Mouse (Mus musculus): ENCODE results near the gene Ccrl2. TPM values are rescaled to one million over a fixed set of nuclear protein-coding genes. Genes with fewer than 3 reads are reported as not detected.
A peak's percentile ranks its signal among the peaks of the same experiment; 100 is the strongest.

Ccrl2 gene
- total RNA-seq (2021), result 1 to 10 TPM in 1 of 2 experiments, under 1 TPM in 1; 0.89 to 1.0 TPM

DNA sequence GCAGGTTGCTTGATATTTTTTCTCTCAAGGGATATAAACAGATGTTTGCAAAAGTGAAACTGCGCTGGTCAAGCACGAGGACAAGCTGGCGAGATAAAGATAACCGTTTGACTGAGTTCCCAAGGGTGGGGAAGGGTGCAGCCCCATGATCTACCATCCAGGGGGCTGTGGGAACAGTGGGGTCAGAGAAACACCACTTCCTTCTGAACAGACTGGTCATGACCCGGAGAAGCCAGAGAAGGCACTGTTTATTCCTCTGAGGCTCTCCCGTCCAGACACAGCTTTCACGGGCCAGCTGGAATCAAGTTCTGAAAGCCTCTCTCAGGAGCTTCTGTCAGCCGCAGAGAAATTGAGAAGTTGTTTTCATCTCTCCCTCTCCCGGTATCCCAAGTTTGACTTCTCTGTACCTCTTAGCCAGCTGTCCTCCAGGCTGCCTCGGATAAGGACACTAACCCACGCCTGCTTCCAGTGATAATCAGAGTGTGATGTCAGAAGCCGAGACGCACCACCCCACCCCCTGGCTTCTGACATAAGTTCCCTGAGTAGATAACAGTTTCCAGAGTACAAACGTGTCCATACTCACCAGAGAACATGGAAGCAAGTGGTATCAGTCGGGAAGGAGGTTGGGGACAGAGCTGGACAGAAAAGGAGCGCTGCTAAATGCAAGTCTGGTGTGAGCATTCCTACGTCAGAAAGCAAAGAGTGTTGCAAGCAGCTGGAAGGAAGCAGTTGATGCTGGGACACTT, at the start of gene Ccrl2:
Ccrl2 (minus strand) TSS at position 722 of the 746 bp plus-strand sequence.
- no peak for DNase-seq (ENCODE audit: extremely low spot score in 1 of 2, low spot score in 1 of 2)

DNA sequence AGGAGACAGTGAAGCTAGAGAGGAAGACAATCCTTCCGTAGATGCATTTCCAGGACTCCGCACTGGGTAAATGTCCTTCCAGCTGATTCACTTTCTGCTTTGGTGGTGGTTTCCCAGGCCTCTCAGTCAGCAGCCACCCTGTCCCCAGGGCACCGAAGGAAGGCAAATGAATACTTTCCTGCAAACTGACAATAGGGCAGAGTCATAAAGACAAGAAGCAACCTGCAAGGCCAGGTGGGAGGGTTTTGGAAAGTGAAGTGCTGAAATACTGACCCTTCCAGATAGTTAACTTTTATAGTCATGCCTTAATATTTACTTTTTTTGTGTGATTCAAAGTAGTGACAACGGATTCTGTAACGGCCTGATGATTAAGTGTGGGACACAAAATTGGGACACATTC, 46.6 kb upstream of the Ccrl2 start:
- no peak for DNase-seq (ENCODE audit: extremely low spot score in 1 of 2, low spot score in 1 of 2)

DNA sequence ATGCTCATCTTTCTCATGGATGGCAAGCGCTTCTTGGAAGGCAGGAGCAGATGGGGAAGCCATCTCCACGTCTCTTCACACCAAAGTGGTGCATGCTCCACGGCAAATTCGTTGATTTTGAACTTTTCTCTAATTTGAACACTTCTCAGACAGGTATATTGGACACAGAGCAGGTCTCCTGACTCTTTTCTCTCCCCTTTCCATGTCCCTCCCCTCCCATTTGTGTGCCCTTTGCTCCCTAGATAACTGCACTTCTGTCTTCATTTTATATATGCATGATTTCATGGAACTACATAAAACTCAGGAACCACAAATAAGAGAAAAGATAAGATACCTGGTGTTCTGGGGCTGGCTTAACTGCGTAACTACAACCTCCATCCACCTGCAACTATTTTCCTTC, 46.0 kb upstream of the Ccrl2 start:
- no peak for DNase-seq (ENCODE audit: extremely low spot score in 1 of 2, low spot score in 1 of 2)

DNA sequence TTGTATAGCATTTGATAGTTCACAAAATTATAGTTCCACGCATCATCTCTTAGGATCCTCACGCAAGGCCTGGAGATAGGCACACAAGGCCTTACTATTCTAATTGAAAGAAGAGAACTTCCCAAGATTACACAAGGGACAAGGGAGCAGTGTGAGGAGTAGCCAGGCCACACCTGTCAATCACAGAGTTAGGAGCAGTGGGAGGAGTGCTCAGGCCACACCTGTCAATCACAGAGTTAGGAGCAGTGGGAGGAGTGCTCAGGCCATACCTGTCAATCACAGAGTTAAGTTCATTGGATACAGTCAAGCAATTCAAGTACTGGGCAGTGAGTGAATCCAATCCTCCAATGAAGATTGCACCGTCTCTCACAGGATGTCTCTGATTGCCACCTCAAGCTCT, 43.1 kb upstream of the Ccrl2 start:
- DNase-seq (ENCODE audit: extremely low spot score in 1 of 2, low spot score in 1 of 2), result no peak

DNA sequence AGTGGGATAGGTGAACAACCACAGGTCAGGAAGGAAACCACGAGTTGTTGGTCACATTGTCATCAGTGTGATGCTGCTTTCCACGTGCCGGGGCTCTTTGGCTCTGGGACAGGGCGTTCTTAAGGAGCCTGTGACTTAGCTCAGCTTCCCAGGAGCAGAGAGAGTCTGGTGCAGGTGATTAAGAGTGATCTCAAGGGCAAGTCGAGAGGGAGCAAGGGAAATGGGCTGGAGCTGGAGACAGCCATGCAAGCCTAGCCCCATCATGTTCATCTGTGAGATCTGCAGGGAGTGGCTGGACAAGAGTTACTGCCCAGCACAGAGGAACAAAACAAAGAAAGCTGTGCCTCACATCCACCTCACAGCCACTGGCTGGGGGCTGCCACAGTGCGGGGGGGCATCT, 40.2 kb upstream of the Ccrl2 start:
- no peak for DNase-seq (ENCODE audit: extremely low spot score in 1 of 2, low spot score in 1 of 2)

DNA sequence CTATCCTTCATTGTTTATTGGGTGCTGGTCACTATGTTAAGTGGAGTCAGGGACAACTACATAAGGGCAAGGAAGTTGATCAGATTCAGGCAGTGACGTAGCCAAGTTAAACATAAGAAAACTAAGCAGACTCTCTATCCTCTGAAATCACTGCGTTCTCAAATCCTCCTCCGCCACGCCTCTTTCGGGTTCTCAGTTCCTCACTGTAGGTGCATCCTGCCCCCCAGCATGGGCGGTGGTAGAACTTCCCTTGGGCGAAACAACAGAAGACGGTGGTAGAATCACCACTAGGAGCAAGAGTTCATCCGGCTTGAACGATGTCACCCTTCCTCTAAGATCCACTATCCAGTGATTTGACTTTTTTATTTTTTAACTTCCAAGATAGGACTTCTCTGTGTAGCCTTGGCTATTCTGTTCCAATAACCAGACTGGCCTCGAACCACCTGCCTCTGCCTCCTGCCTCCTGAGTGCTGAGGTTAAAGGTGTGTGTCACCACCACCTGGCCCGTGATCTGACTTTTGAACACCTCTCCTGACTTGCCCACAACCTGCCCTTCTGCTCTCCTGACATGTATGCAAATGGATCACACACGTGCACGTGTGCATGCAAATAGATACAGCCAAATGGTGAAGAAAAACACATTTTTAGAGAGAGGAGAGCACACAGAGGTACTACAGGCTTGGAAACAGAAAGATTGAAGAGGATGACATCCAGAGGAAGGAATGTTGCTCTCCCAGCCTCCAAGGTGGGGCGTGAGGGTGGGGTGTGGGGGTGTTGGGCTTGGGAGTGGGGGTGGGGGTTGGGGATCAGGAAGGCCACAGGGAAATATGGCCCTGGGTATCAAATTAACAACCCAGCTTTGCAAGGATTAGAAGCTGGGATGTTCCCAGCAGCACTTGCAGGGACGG, 39.4 kb upstream of the Ccrl2 start:
- no peak for DNase-seq (ENCODE audit: extremely low spot score in 1 of 2, low spot score in 1 of 2)

DNA sequence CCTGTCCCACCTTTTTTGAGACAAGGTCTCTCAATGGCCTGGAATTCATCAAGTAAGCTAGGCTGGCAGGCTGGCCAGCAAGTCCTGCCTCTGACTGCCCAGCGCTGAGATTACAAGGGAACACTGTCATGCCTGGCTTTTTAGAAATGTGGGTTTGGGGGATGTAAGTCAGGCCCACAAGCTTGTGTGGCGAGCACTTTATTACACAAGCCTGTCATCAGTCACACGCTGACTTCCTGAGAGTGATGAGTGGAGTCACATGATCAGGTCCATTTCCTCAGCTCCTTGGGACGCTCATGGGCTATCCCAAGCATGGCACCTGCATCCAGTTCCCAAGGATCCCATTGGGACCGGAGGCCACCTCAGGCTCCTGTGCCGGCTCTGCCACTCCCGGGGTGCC, 38.4 kb upstream of the Ccrl2 start:
- no peak for DNase-seq (ENCODE audit: extremely low spot score in 1 of 2, low spot score in 1 of 2)

DNA sequence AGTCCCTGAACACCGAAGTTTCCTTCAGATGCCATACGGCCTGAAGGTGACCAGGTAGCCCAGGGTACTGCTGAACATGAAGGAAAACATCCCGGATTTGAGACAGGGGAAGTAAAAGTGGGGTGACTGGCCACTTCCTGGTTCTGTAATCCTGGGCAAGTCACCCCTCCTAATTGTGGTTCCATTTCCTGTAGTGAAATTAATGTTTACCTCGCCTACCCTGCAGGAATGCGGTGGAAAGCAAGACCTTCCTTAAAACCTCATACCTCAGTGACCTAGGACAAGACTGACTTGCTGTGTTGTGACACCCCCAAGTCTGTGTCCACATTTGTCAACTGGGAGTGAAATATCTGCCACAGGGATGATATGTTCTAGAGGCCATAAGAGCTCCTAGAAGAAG, 37.3 kb upstream of the Ccrl2 start:
- no peak for DNase-seq (ENCODE audit: extremely low spot score in 1 of 2, low spot score in 1 of 2)

DNA sequence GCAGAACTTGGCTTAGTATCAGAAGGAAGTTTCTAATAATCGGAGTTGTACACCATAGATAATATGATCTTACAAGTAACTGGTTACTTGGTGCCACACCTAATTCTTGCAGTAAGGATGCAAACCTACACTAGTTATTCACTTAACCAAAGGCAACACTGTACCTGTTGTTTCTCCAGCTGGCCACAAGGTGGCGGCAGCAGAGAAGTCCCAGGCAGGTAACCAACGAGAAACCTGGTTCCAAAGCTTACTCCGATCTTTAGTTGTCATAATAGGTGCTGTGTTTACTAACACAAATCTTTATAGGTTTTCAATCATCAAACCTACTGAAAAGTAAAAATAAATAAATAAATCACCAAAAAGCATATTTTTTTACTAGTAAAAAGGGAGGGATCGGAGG, 35.8 kb upstream of the Ccrl2 start:
- DNase-seq (ENCODE audit: extremely low spot score in 1 of 2, low spot score in 1 of 2), result peak in 1 of 2 experiments; percentile 60

DNA sequence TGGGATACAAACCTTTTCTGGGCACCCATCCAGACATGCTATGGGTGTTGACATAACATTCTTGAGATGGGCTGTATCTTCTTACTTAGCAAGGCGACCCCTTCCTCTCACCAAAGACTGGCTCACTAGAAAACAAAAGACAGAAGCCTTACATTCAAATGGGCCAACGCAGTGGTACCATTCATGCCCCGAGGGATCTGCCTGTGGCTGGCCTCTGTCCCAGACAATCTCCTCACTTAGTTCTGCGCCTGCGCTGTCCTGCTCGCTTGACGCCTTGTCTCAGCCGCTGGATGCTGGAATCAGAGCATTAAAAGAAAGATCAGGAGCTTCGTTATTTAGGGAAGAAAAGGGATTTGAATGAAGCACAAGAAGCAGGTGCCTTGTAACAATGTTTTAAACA, 35.3 kb upstream of the Ccrl2 start:
- DNase-seq (ENCODE audit: extremely low spot score in 1 of 2, low spot score in 1 of 2), result peak in 1 of 2 experiments; percentile 40

DNA sequence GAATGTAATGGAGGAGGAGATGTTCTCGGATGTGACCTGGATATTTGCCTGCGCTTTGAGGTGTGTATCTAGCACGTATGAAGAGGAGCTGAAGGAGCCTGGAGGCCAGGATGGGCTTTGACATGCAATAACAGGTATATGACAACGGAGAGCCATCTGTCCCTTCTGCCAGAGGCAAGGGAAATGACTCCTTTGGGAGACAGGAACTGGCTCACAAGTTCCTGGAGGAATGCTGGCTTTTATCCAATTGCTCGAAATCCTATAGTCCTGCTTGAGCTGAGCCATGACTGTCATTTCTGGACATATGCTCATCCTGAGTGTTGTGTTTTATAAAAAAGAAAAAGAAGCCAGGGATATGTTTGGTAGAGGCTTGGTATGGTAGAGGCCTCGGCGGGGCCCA, 31.6 kb upstream of the Ccrl2 start:
- DNase-seq (ENCODE audit: extremely low spot score in 1 of 2, low spot score in 1 of 2), result no peak

DNA sequence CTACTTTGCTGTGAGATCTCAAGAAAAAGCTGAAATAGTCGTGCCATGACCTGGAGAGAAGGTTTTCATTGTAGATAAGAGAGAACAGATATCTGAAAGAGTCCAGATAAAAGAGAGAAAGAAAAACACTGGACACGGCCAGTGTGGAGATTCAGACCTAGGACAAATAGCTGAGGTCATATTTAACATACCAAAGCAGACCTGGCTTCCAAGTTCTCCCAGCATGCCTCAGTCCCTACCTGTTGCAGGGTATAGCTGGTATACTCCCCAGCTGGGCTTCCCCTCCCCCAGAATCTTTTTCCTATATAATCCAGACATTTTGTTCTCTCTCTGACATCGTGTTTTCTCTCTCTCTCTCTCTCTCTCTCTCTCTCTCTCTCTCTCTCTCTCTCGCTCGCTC, 30.6 kb upstream of the Ccrl2 start:
- no peak for DNase-seq (ENCODE audit: extremely low spot score in 1 of 2, low spot score in 1 of 2)

DNA sequence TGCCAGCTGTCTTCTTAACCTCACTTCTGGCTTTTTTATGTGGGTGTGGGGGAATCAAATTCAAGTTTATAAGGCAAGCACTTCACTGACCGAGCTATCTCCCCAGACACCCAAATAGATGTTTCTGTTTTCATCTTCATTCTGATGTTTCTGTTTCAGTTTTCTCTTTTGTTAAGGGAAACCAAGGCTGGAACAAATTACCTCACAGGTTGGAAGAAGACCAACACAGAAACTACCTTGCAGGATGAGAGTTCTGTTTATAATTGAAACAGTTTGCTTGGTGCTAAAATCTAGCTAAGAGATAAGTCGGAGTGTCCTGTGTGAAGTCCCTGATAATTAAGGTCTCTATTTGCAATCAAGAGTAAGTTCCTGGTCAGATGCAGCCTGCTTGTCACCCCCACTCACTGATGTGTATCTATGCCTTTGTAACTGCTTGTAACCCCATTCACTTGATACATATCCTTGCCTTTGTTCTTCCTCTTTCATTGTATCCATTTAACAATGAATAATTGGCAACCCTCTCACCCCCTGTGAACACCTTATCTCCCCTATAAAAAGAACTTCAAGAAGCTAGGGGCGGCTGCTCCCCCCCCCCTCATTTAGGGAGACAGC, 29.8 kb upstream of the Ccrl2 start:
- DNase-seq (ENCODE audit: extremely low spot score in 1 of 2, low spot score in 1 of 2), result no peak

DNA sequence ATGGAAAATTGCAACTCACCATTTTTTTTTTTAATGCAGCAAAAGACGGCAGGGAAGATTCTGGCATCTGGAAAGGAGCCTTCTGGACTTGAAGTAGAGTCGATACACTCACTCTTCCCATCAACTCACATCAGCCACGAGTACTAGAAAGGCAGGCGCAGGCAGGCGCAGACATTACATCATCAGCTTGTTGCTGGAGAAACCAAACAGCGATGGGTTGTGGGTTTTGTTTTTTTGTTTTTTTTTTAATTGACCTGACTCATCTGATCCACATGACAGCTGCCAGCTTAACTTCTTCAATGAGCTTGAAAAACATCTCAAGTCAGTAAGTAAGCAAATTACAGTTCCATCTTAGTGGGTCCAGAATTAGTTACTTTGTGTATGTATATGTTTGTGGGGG, 28.8 kb upstream of the Ccrl2 start:
- no peak for DNase-seq (ENCODE audit: extremely low spot score in 1 of 2, low spot score in 1 of 2)

DNA sequence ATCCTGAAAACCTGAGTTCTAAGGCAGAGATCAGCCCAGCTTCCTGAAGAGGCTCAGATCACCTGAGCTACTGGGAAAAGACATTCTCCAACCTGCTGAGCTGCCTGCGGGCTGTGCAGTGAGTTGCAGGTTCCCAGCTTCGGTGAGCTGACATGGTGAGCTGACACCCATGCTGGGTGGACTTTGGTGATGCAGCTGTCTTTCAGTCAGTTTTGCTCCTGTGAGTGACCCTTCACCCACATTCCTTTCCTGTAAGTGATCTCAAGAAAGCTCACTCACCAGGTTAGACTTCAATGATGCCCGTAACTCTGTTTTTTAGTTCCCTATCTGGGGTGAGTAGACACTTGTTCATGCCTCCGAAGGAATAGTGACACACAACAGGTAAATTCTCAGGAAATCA, 28.0 kb upstream of the Ccrl2 start:
- DNase-seq (ENCODE audit: extremely low spot score in 1 of 2, low spot score in 1 of 2), result no peak

DNA sequence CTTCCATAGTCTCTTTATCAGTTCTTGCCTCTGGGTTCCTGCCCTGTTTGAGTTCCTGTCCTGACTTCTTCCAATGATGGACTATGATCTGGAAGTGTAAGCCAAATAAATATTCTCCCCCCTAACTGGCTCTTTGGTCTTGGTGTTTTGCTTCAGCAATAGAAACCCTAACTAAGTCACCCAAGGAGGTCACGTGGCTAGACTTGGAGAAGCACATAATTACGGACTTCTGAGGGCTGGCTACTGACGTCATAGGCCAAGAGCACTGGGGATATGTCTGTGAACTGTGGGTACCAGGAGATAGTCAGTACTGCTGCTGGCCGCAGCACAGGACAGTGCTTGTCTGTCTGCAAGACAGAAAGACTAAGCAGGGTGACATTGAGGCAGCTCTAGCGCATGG, 24.4 kb upstream of the Ccrl2 start:
- no peak for DNase-seq (ENCODE audit: extremely low spot score in 1 of 2, low spot score in 1 of 2)

DNA sequence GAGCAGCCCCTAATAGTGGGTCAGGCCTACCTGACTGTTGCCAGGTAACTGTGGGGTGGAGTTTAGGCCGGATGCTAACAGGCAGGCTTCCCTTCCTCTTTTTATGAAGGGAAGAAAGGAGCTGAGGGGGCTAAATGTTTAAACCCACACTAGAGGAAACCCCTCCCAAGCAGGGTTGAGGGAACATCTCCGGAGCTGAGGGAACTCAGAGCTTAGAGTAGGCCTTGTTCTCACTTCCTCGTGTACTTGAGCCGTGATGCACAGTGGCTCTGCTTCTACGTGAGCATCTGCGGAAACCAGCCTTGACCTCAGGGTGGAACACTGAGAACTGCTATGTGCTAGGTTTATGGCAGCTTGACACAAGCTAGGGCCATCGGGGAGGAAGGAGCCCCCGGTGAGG, 23.5 kb upstream of the Ccrl2 start:
- no peak for DNase-seq (ENCODE audit: extremely low spot score in 1 of 2, low spot score in 1 of 2)

DNA sequence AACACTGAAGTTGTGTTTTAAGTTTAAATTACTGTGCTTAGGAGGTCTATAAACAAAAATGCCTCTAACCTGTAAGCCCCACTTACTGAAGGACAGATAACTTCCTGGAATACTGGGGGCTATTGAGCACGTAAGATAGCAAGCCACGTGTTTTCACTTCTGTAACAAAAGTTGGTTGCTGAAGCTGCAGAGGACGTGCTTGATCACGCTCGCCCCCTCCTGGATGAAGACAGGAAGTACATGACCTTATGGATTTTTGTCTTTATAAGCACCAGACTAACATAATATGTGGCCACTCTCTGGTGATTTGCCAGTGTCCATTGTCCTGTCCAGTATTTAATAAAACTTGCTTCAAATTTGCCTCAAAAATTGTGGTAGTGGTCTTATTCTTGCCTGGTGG, 20.4 kb upstream of the Ccrl2 start:
- peak in 1 of 2 experiments; percentile 16 for DNase-seq (ENCODE audit: extremely low spot score in 1 of 2, low spot score in 1 of 2)

DNA sequence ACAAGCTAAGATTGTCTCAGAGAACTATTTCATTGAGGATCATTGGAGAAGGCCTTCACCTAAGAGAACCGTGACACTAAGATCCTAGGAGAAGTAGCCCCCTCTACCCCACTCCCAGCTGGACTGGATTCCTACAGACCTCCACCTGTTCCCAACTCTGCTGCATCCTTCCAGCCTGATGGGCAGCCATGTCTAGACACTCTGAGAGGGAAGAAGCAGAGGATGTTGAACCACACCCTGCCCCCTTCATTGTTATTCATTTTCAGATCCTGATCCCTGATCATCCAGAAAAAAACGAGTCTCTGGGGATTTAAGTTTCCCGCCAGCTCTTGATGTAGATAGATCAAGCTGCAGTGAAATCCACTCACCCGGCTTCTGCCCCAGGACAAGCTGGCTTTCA, 15.7 kb upstream of the Ccrl2 start:
- DNase-seq (ENCODE audit: extremely low spot score in 1 of 2, low spot score in 1 of 2), result no peak

DNA sequence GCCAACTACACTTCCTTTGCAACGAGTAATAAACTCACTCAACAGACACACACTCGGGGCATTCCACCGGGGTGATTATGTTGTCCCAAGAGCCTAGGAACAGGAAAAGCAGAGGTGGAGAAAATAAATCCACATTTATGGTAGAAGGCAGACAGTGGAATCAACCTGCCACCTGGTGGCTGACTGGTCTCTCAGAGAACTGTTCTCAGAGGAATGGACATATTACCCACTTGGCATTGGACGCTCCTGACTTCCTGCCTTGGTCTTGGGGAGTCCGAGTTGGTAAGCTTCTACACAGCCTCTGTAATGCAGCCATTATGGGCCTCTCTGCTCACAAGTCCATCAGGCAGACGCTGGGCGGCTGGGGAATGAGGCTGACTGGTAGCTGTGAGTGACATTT, 14.9 kb upstream of the Ccrl2 start:
- peak in 1 of 2 experiments; percentile 29 for DNase-seq (ENCODE audit: extremely low spot score in 1 of 2, low spot score in 1 of 2)

DNA sequence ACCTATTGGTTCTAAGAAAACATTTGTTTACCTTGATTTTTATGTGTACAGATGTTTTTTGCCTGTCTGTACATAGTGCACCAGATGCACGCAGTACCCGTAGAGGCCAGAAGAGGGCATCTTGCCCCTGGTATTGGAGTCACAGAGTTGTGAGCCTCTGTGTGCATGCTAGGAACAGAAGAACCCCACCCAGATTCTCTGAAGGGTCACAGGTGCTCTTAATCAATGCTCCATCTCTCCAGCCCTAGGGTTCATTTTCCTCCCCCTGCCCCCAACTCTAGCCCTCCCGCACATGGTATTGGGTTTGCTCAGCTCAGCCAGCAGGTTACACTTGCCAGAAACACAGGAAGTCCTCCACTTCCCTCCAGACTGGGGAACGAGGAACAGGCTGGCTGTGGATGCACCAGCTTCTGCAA, 13.2 kb upstream of the Ccrl2 start:
- peak in 1 of 2 experiments; percentile 58 for DNase-seq (ENCODE audit: extremely low spot score in 1 of 2, low spot score in 1 of 2)
